ENCODE assay signal across 15 mouse cellular contexts in genomic region chr9:107255596-107255995, GRCm38 (mm10). TPM values are rescaled to one million over a fixed set of nuclear protein-coding genes. Genes with fewer than 3 reads are reported as not detected.
DNase-seq lines count a peak whose midpoint lies in the region; ATAC-seq lines count a peak whose summit lies in the region.
"Had no signal": no experiment of that assay in that cellular context is flagged by ENCODE, and none has a peak within 500 bp of the region (broad histone marks: within the 10 kb centered on the region; RNA-seq: fewer than 3 reads in every experiment).

No protein-coding gene starts in this region.

- no peak for ATAC-seq in monocyte, adult 5-6 weeks (replicated peaks; ENCODE audit: insufficient number of reproducible peaks, low FRiP score, low TSS enrichment, poor library complexity, severe bottlenecking)

- H3K27ac ChIP-seq in limb, embryonic 10.5 days, result peak overlapping the region; percentile 59; the same call in 1 of the 2 replicates
- H3K27ac ChIP-seq: embryonic facial prominence, embryonic 10.5 days; macrophage had no signal

- no peaks in the 10 kb centered on the region for H3K27me3 ChIP-seq in limb, embryonic 10.5 days (ENCODE audit: low read depth, poor library complexity, severe bottlenecking)

- peak; percentile 21 for DNase-seq in adrenal gland, postnatal 14 days
- DNase-seq in adrenal gland, postnatal 36 days, result no peak
- peak; percentile 24 for DNase-seq in 416B (ENCODE audit: low read depth)
- DNase-seq in cerebellum, postnatal 36 days, result peak; percentile 50 to 60
- no peak for DNase-seq in limb, embryonic 10.5 days (ENCODE audit: low spot score)
- no peak for DNase-seq in heart, adult 9 months (ENCODE audit: low spot score in 2 of 2)
- no peak for DNase-seq in ovary, postnatal 10 days (ENCODE audit: low spot score)
- DNase-seq: adrenal gland, adult 2 months; layer of hippocampus, postnatal 36 days; spleen, adult 18-20 months; thymus, adult 18-20 months had no signal

- no peaks in the 10 kb centered on the region for H3K9me3 ChIP-seq in limb, embryonic 10.5 days (replicated peaks)
- H3K9me3 ChIP-seq: embryonic facial prominence, embryonic 10.5 days had no signal

- no peak overlapping the region for H3K4me3 ChIP-seq in limb, embryonic 10.5 days
- H3K4me3 ChIP-seq: embryonic facial prominence, embryonic 10.5 days had no signal

- 48% methylated on average over 3 of the region's 3 CpGs for WGBS in limb, embryonic 10.5 days

- H3K4me1 ChIP-seq in limb, embryonic 10.5 days, result peaks cover 26% of the 10 kb centered on the region

- no peaks in the 10 kb centered on the region for H3K36me3 ChIP-seq in limb, embryonic 10.5 days
- H3K36me3 ChIP-seq: embryonic facial prominence, embryonic 10.5 days had no signal

RNA-seq across cellular contexts. Expression of gene Dock3, which starts 23.9 kb away (rescaled TPM):
- total RNA-seq in adrenal gland, postnatal 14 days (2021), result 3.4 and 4.2 TPM in 2 replicates
- total RNA-seq in adrenal gland, postnatal 36 days (2021), result 1 to 10 TPM; 4.3 to 4.6 TPM
- 0.76 and 0.85 TPM in 2 replicates for polyA plus RNA-seq in limb, embryonic 10.5 days (2016; fragmentation: Nextera tagmentation; extraction: Ambion mirVana)
- total RNA-seq in monocyte, adult 5-6 weeks (2017), result 0.19 TPM in 1 of 3 replicates, not detected in the others
- total RNA-seq: neutrophil, adult 5-6 weeks had no signal

RNA-seq across cellular contexts. Expression of gene Mapkapk3, which starts 34.1 kb away (rescaled TPM):
- total RNA-seq in adrenal gland, postnatal 14 days (2021), result 34.9 and 42.8 TPM in 2 replicates
- 10 to 100 TPM; 53.7 to 54.3 TPM for total RNA-seq in adrenal gland, postnatal 36 days (2021)
- polyA plus RNA-seq in limb, embryonic 10.5 days (2016; fragmentation: Nextera tagmentation; extraction: Ambion mirVana), result 5.3 and 5.9 TPM in 2 replicates
- 69.0 to 81.2 TPM (median 74.8 TPM) in 3 replicates for total RNA-seq in monocyte, adult 5-6 weeks (2017)

RNA-seq across cellular contexts. Expression of gene Cish, which starts 40.2 kb away (rescaled TPM):
- total RNA-seq in adrenal gland, postnatal 14 days (2021), result 20.5 and 63.5 TPM in 2 replicates
- 10 to 100 TPM; 31.7 to 31.8 TPM for total RNA-seq in adrenal gland, postnatal 36 days (2021)
- 4.3 and 5.1 TPM in 2 replicates for polyA plus RNA-seq in limb, embryonic 10.5 days (2016; fragmentation: Nextera tagmentation; extraction: Ambion mirVana)
- 2.0 to 4.4 TPM (median 3.0 TPM) in 3 replicates for total RNA-seq in monocyte, adult 5-6 weeks (2017)

Comparison
In these comparisons a context has a peak if more than half of its experiments do, and no peak if none do; other contexts are left out.
1. DNase-seq: peak in adrenal gland, postnatal 14 days (single experiment), 416B (single experiment) and cerebellum, postnatal 36 days (2 of 2); none in adrenal gland, postnatal 36 days (0 of 2), limb, embryonic 10.5 days (single experiment), heart, adult 9 months (0 of 2) and ovary, postnatal 10 days (single experiment).